Mouse (Mus musculus): ENCODE data around the gene Zic3.

DNA sequence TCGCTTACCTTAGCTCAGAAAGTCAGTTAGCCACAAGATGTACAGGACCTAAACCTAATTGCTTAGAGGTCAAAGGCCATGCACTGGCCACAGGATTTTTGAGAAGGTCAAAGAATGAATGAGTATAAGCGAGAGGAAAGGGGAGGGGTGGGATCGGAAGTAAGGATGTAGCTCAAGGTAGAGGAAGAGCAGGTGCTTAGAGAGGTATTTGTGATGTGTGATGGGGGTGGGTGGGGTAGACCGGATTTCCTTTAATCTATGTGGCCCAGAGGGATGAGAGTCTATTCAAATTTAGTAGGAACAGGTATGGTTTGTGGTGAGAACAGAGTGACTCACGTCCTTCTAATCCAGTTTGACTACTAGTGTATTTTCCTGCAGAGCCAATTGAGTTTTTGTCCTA is 9.1 kb upstream of the Zic3 start:
- TF ChIP-seq CTCF (IDR thresholded peaks at IDR 0.05; ENCODE audit: low read depth, low read length) (no peak), POLR2A (IDR thresholded peaks at IDR 0.05; ENCODE audit: extremely low read depth, insufficient read depth, low read length) (no peak)

Data from liver, adult 2 months (tissue).